ENCODE assay signal across 14 mouse cellular contexts in genomic region chr1:121444147-121444546, GRCm38 (mm10).
"Had no signal": no experiment of that assay in that cellular context is flagged by ENCODE, and none has a peak within 500 bp of the region (broad histone marks: within the 10 kb centered on the region; RNA-seq: fewer than 3 reads in every experiment).

No protein-coding gene starts in this region.

- H3K27ac ChIP-seq: lung, embryonic 15.5 days; macrophage; midbrain, embryonic 13.5 days; midbrain, embryonic 15.5 days; neural tube, embryonic 12.5 days had no signal

- ATAC-seq: lung, postnatal 0 days; midbrain, embryonic 13.5 days; midbrain, embryonic 15.5 days had no signal

- H3K4me1 ChIP-seq: lung, embryonic 15.5 days; midbrain, embryonic 13.5 days; midbrain, embryonic 15.5 days; neural tube, embryonic 12.5 days had no signal

- H3K9me3 ChIP-seq: lung, embryonic 15.5 days; midbrain, embryonic 13.5 days; midbrain, embryonic 15.5 days; neural tube, embryonic 12.5 days had no signal

- H3K9ac ChIP-seq: lung, embryonic 15.5 days; midbrain, embryonic 13.5 days; midbrain, embryonic 15.5 days; neural tube, embryonic 12.5 days had no signal

- H3K27me3 ChIP-seq: lung, embryonic 15.5 days; midbrain, embryonic 13.5 days; midbrain, embryonic 15.5 days; neural tube, embryonic 12.5 days had no signal

- H3K4me3 ChIP-seq: lung, embryonic 15.5 days; midbrain, embryonic 13.5 days; midbrain, embryonic 15.5 days; neural tube, embryonic 12.5 days had no signal

- DNase-seq: lung, adult 2 months; lung, postnatal 14 days; lung, postnatal 36 days; right cerebral cortex, postnatal 14 days; thymus, adult 18-20 months; thymus, postnatal 14 days; thymus, postnatal 36 days had no signal

- H3K4me2 ChIP-seq: lung, embryonic 15.5 days; midbrain, embryonic 11.5 days; midbrain, embryonic 13.5 days; midbrain, embryonic 15.5 days; neural tube, embryonic 12.5 days had no signal
